ENCODE assay signal across 16 mouse cellular contexts in the genomic region with DNA sequence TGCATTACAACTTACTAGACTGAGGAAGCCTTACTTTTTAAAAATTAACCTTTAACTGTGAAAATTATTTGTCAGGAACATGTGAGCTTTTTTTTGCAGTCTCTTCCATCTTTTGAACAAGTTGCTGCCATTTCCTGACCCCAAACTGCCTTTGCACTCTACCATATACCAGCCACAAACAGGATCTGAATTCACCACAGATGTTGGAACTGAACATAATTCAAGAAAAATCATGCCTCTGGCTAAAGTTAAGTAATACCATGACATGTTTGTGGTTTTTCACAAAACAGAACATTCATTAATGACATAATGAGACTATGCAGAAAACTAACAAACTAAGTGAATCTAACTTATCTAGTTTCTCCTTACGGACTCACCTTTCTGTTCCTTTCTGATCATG.
"Had no signal": no experiment of that assay in that cellular context is flagged by ENCODE, and none has a peak within 500 bp of the region (broad histone marks: within the 10 kb centered on the region; RNA-seq: fewer than 3 reads in every experiment).

No protein-coding gene starts in this region.

- ATAC-seq: midbrain, embryonic 13.5 days; midbrain, embryonic 15.5 days had no signal

- H3K36me3 ChIP-seq: midbrain, embryonic 13.5 days; midbrain, embryonic 15.5 days; neural tube, embryonic 12.5 days had no signal

- H3K9me3 ChIP-seq: midbrain, embryonic 15.5 days; neural tube, embryonic 12.5 days had no signal

- H3K27ac ChIP-seq: midbrain, embryonic 13.5 days; midbrain, embryonic 15.5 days; neural tube, embryonic 12.5 days had no signal

- H3K4me2 ChIP-seq: lung, embryonic 14.5 days; midbrain, embryonic 11.5 days; midbrain, embryonic 13.5 days; midbrain, embryonic 15.5 days; neural tube, embryonic 12.5 days had no signal

- DNase-seq: lung, adult 18-20 months; lung, embryonic 14.5 days; lung, postnatal 10 days; lung, postnatal 4 days; right cerebral cortex, adult 18-20 months; right cerebral cortex, postnatal 25 days; right cerebral cortex, postnatal 4 days; spleen, adult 18-20 months; thymus, adult 18-20 months; thymus, postnatal 14 days; thymus, postnatal 36 days had no signal

- H3K4me3 ChIP-seq: megakaryocyte, embryonic 14.5 days; midbrain, embryonic 13.5 days; midbrain, embryonic 15.5 days; neural tube, embryonic 12.5 days had no signal

- H3K27me3 ChIP-seq: midbrain, embryonic 13.5 days; midbrain, embryonic 15.5 days; neural tube, embryonic 12.5 days had no signal

- H3K4me1 ChIP-seq: megakaryocyte, embryonic 14.5 days; midbrain, embryonic 13.5 days; midbrain, embryonic 15.5 days; neural tube, embryonic 12.5 days had no signal

- H3K9ac ChIP-seq: lung, embryonic 14.5 days; midbrain, embryonic 13.5 days; midbrain, embryonic 15.5 days; neural tube, embryonic 12.5 days had no signal
